Mouse (Mus musculus) T-helper 1 cell (primary cell): ENCODE results near the gene Prdm16.

Source experiments
- in situ Hi-C: fragments of 300-600 bp; cut with MboI, MseI; formaldehyde crosslinking; loops from one replicate; pipeline ENCODE4 v1.15.1; 2025; ENCODE audit warnings: high pct_unique_total_duplicates

Prdm16 gene

GRCm38 (mm10) chr4:154636721-154637311 lies at the start of gene Prdm16:
Prdm16 (minus strand) TSS chr4:154636873.
- in situ Hi-C loops, result no loop called here

- in situ Hi-C loops, result no loop called here
Observed at GRCm38 (mm10) chr4:154683068-154683752, 46.5 kb upstream of the Prdm16 start.

GRCm38 (mm10) chr4:154682311-154682710 lies 45.6 kb upstream of the Prdm16 start:
- in situ Hi-C loops, result no loop called here

- in situ Hi-C loops, result no loop called here
Observed at GRCm38 (mm10) chr4:154675441-154676000, 38.8 kb upstream of the Prdm16 start.

GRCm38 (mm10) chr4:154674966-154675365 lies 38.3 kb upstream of the Prdm16 start:
- in situ Hi-C loops, result no loop called here

- in situ Hi-C loops, result no loop called here
Observed at GRCm38 (mm10) chr4:154674541-154674940, 37.9 kb upstream of the Prdm16 start.

GRCm38 (mm10) chr4:154673986-154674385 lies 37.3 kb upstream of the Prdm16 start:
- in situ Hi-C loops, result no loop called here

GRCm38 (mm10) chr4:154672027-154672426 lies 35.4 kb upstream of the Prdm16 start:
- in situ Hi-C loops, result no loop called here

GRCm38 (mm10) chr4:154671232-154671912 lies 34.7 kb upstream of the Prdm16 start:
- in situ Hi-C loops, result no loop called here

GRCm38 (mm10) chr4:154667767-154668166 lies 31.1 kb upstream of the Prdm16 start, which contains the start of gene Actrt2:
Actrt2 (minus strand) TSS chr4:154667867.
- in situ Hi-C loops, result no loop called here

GRCm38 (mm10) chr4:154662681-154663215 lies 26.1 kb upstream of the Prdm16 start:
- in situ Hi-C loops, result no loop called here

- in situ Hi-C loops, result no loop called here
Observed at GRCm38 (mm10) chr4:154661256-154661655, 24.6 kb upstream of the Prdm16 start.

GRCm38 (mm10) chr4:154660025-154660424 lies 23.4 kb upstream of the Prdm16 start:
- in situ Hi-C loops, result no loop called here

GRCm38 (mm10) chr4:154655134-154655910 lies 18.6 kb upstream of the Prdm16 start:
- in situ Hi-C loops, result no loop called here

- in situ Hi-C loops, result no loop called here
Observed at GRCm38 (mm10) chr4:154652494-154652893, 15.8 kb upstream of the Prdm16 start.

- in situ Hi-C loops, result no loop called here
Observed at GRCm38 (mm10) chr4:154649083-154649747, 12.5 kb upstream of the Prdm16 start.

GRCm38 (mm10) chr4:154642496-154642895 lies 5.8 kb upstream of the Prdm16 start:
- in situ Hi-C loops, result no loop called here

GRCm38 (mm10) chr4:154641296-154642110 lies 4.8 kb upstream of the Prdm16 start:
- in situ Hi-C loops, result no loop called here

GRCm38 (mm10) chr4:154640443-154641295 lies 4.0 kb upstream of the Prdm16 start:
- in situ Hi-C loops, result no loop called here
